Mouse (Mus musculus): ENCODE results near the gene Pop5. TPM values are rescaled to one million over a fixed set of nuclear protein-coding genes. Genes with fewer than 3 reads are reported as not detected.

The Pop5 gene
- polyA plus RNA-seq, 2 experiments = 51.6 to 90.3 TPM

GRCm38 (mm10) chr5:115191880-115192827 is 43.5 kb upstream of the Pop5 start:
- H3K9ac ChIP-seq (ENCODE audit: low read depth, low read length, severe bottlenecking) = no peak overlapping the region
- ATAC-seq (ENCODE audit: low FRiP score, low read depth) (no peak), DNase-seq (ENCODE audit: low spot score) (no peak)
- WGBS = 9% methylated on average over 26 of the region's 29 CpGs
- no peaks in the 10 kb centered on the region for H3K36me3 ChIP-seq (ENCODE audit: control insufficient read depth, insufficient read depth, low read length)
- no peak overlapping the region for H3K4me3 ChIP-seq (replicated peaks; ENCODE audit: low read length)
- H3K9me3 ChIP-seq (ENCODE audit: control insufficient read depth, low read length) = no peaks in the 10 kb centered on the region
- peaks cover 11% of the 10 kb centered on the region for H3K4me1 ChIP-seq (ENCODE audit: control insufficient read depth, insufficient read depth, low read length)
- no peak for TF ChIP-seq POLR2A (IDR thresholded peaks at IDR 0.05; ENCODE audit: borderline replicate concordance, extremely low read depth, insufficient read depth, insufficient read length)
- peaks cover 36% of the 10 kb centered on the region for H3K27me3 ChIP-seq (ENCODE audit: control insufficient read depth, insufficient read depth, low read length)
- no peak overlapping the region for H3K4me2 ChIP-seq (replicated peaks; ENCODE audit: low read depth, low read length, severe bottlenecking)
- H3K27ac ChIP-seq (replicated peaks; ENCODE audit: low read depth, low read length) = no peak overlapping the region

GRCm38 (mm10) chr5:115192828-115193195 is 42.8 kb upstream of the Pop5 start:
- H3K9ac ChIP-seq (ENCODE audit: low read depth, low read length, severe bottlenecking) = no peak overlapping the region
- H3K4me3 ChIP-seq (replicated peaks; ENCODE audit: low read length) = peak overlapping the region; percentile 53
- no peaks in the 10 kb centered on the region for H3K36me3 ChIP-seq (ENCODE audit: control insufficient read depth, insufficient read depth, low read length)
- no peaks in the 10 kb centered on the region for H3K9me3 ChIP-seq (ENCODE audit: control insufficient read depth, low read length)
- H3K27ac ChIP-seq (replicated peaks; ENCODE audit: low read depth, low read length) = no peak overlapping the region
- DNase-seq (ENCODE audit: low spot score) (no peak), ATAC-seq (ENCODE audit: low FRiP score, low read depth) (no peak)
- no peak for TF ChIP-seq POLR2A (IDR thresholded peaks at IDR 0.05; ENCODE audit: borderline replicate concordance, extremely low read depth, insufficient read depth, insufficient read length)
- 19% methylated on average over 7 of the region's 7 CpGs for WGBS
- peaks cover 9% of the 10 kb centered on the region for H3K4me1 ChIP-seq (ENCODE audit: control insufficient read depth, insufficient read depth, low read length)
- H3K4me2 ChIP-seq (replicated peaks; ENCODE audit: low read depth, low read length, severe bottlenecking) = peak overlapping the region; percentile 100
- H3K27me3 ChIP-seq (ENCODE audit: control insufficient read depth, insufficient read depth, low read length) = peaks cover 36% of the 10 kb centered on the region

DNA sequence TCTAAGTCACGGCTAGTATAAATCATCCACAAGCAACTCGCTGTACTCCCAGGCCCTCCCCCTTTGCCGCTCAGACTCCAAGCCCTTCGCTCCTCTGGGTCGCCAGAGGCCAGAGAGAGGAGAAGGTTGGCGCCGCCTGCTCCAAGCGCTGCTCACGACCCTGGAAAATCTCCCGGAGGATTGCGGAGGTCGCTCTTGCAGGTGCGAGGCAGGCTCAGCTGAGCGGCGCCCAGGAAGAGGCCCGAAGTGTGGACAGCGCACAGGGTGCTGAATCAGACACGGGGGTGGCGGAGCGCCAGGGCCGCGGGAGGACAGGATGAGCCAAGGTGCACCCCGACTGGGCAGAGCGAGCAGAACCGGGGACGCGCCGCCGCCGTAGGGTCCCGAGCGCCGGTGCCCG is 42.4 kb upstream of the Pop5 start:
- Histone ChIP-seq H3K27ac (replicated peaks; ENCODE audit: low read depth, low read length) (no peak overlapping the region), H3K4me3 (replicated peaks; ENCODE audit: low read length) (peak overlapping the region; percentile 53), H3K9ac (ENCODE audit: low read depth, low read length, severe bottlenecking) (peak overlapping the region; percentile 47; the same call in 1 of the 2 replicates), H3K9me3 (ENCODE audit: control insufficient read depth, low read length) (no peaks in the 10 kb centered on the region), H3K4me1 (ENCODE audit: control insufficient read depth, insufficient read depth, low read length) (peaks cover 9% of the 10 kb centered on the region), H3K36me3 (ENCODE audit: control insufficient read depth, insufficient read depth, low read length) (no peaks in the 10 kb centered on the region), H3K27me3 (ENCODE audit: control insufficient read depth, insufficient read depth, low read length) (peaks cover 36% of the 10 kb centered on the region), H3K4me2 (replicated peaks; ENCODE audit: low read depth, low read length, severe bottlenecking) (peak overlapping the region; percentile 100)
- WGBS = 0% methylated on average over 29 of the region's 34 CpGs
- DNase-seq (ENCODE audit: low spot score) (peak; percentile 12), ATAC-seq (ENCODE audit: low FRiP score, low read depth) (no peak)
- TF ChIP-seq POLR2A (IDR thresholded peaks at IDR 0.05; ENCODE audit: borderline replicate concordance, extremely low read depth, insufficient read depth, insufficient read length) = no peak

DNA sequence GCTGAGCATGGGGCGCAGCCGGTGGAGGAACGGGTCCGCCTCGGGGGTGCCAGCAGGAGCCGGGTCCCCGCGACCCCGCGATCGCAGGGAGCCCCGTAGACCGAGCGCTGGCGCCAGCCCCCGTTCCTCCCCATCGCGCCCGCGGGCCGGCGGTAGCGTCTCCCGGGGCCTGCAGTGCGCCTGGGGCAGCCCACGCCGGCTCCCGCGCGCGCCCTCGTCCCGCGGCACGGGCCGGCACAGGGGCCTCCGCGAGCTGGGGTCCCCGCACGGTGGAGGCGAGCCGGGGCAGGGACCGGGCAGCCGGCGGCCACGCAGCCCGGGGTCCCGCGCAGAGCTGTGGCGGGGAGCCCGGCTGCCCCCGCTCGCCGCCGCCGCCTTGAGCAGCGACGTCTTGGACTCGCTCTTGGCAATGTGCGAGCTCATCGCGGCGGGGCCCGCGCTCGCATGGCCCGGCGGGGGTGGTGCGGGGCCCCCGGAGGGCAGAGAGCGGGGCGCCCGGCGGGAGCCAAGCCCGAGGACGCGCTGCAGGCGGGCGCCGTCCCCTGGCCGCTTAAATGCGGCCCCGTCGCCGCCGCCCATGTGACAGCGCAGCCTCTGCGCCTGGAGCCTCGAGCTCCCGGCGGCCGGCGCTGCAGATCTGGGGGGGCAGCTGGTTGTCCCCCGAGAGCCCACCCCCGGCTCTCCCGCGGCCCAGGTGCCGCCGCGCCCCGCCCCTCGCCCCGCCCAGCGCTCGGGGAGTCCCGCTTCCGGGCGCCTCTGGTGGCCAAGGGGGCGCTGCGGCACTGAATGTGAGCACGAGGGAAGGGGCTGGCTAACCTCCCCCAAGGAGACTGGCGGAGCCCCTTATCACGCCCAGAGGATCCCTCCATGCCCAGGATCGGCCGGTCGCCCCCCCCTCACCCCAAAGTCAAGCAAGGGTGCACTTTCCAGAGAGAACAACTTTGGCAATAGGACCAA is 41.7 kb upstream of the Pop5 start, which contains the start of gene Cabp1:
TSS of gene Cabp1 (minus strand) at position 713 of the 957 bp plus-strand sequence.
- H3K27ac ChIP-seq (replicated peaks; ENCODE audit: low read depth, low read length) = no peak within 1 kb of the TSS
- TF ChIP-seq POLR2A (IDR thresholded peaks at IDR 0.05; ENCODE audit: borderline replicate concordance, extremely low read depth, insufficient read depth, insufficient read length) = no peak

More for the DNA sequence above, 41.7 kb upstream of the Pop5 start, which contains the start of gene Cabp1:
- ATAC-seq (ENCODE audit: low FRiP score, low read depth) (peak; percentile 65), DNase-seq (ENCODE audit: low spot score) (peak; percentile 13)
- Histone ChIP-seq H3K27me3 (ENCODE audit: control insufficient read depth, insufficient read depth, low read length) (peaks cover 36% of the 10 kb centered on the region), H3K36me3 (ENCODE audit: control insufficient read depth, insufficient read depth, low read length) (no peaks in the 10 kb centered on the region), H3K4me2 (replicated peaks; ENCODE audit: low read depth, low read length, severe bottlenecking) (peak within 1 kb of the TSS; percentile 100), H3K4me3 (replicated peaks; ENCODE audit: low read length) (peak within 1 kb of the TSS; percentile 53), H3K9ac (ENCODE audit: low read depth, low read length, severe bottlenecking) (peak within 1 kb of the TSS; percentile 47), H3K4me1 (ENCODE audit: control insufficient read depth, insufficient read depth, low read length) (peaks cover 9% of the 10 kb centered on the region), H3K9me3 (ENCODE audit: control insufficient read depth, low read length) (no peaks in the 10 kb centered on the region)
- WGBS = under 1% methylated on average over 17 of the region's 116 CpGs

Measured in limb, embryonic 14.5 days (tissue).